Comparison of ENCODE assay signal across 9 mouse cellular contexts in genomic region chr1:189495386-189496150, GRCm38 (mm10).
DNase-seq lines count a peak whose midpoint lies in the region; ATAC-seq and TF ChIP-seq lines count a peak whose summit lies in the region.
"Had no signal": no experiment of that assay in that cellular context is flagged by ENCODE, and none has a peak within 500 bp of the region (broad histone marks: within the 10 kb centered on the region; RNA-seq: fewer than 3 reads in every experiment).

No protein-coding gene starts in this region.

- H3K27me3 ChIP-seq in intestine, embryonic 14.5 days (replicated peaks; ENCODE audit: control insufficient read depth, insufficient read depth, low read length), result no peaks in the 10 kb centered on the region
- no peaks in the 10 kb centered on the region for H3K27me3 ChIP-seq in intestine, postnatal 0 days (replicated peaks; ENCODE audit: control insufficient read depth, insufficient read depth, low read length)
- no peaks in the 10 kb centered on the region for H3K27me3 ChIP-seq in neural tube, embryonic 13.5 days
- H3K27me3 ChIP-seq: embryonic facial prominence, embryonic 13.5 days had no signal

- H3K27ac ChIP-seq in intestine, embryonic 14.5 days (ENCODE audit: low read depth), result peak overlapping the region; percentile 78
- H3K27ac ChIP-seq in intestine, postnatal 0 days (ENCODE audit: low read depth, low read length), result no peak overlapping the region
- 0 out of 2 replicates have a peak overlapping the region, but pooled peaks have one; percentile 59 for H3K27ac ChIP-seq in neural tube, embryonic 13.5 days (replicated peaks)
- H3K27ac ChIP-seq: embryonic facial prominence, embryonic 13.5 days had no signal

- H3K4me3 ChIP-seq in intestine, embryonic 14.5 days (ENCODE audit: low read depth, low read length), result no peak overlapping the region
- no peak overlapping the region for H3K4me3 ChIP-seq in intestine, postnatal 0 days (ENCODE audit: low read depth, low read length)
- no peak overlapping the region for H3K4me3 ChIP-seq in neural tube, embryonic 13.5 days
- H3K4me3 ChIP-seq: embryonic facial prominence, embryonic 13.5 days had no signal

- no peak for TF ChIP-seq CTCF in intestine, postnatal 0 days (IDR thresholded peaks at IDR 0.05; ENCODE audit: low read depth)

- no peak for ATAC-seq in intestine, embryonic 14.5 days (replicated peaks; ENCODE audit: low FRiP score, low TSS enrichment, low read depth)
- ATAC-seq in intestine, postnatal 0 days, result no peak
- no peak for ATAC-seq in neural tube, embryonic 13.5 days (ENCODE audit: low read depth)
- no peak for ATAC-seq in erythroblast, adult 5-6 weeks (replicated peaks; ENCODE audit: low FRiP score, poor library complexity, severe bottlenecking)

- H3K36me3 ChIP-seq in intestine, embryonic 14.5 days (ENCODE audit: control insufficient read depth, insufficient read depth, low read length), result no peaks in the 10 kb centered on the region
- no peaks in the 10 kb centered on the region for H3K36me3 ChIP-seq in intestine, postnatal 0 days (ENCODE audit: control insufficient read depth, insufficient read depth)
- no peaks in the 10 kb centered on the region for H3K36me3 ChIP-seq in neural tube, embryonic 13.5 days
- H3K36me3 ChIP-seq: embryonic facial prominence, embryonic 13.5 days had no signal

- peaks cover 15% of the 10 kb centered on the region for H3K4me1 ChIP-seq in intestine, embryonic 14.5 days (replicated peaks; ENCODE audit: control insufficient read depth, insufficient read depth, low read length)
- no peaks in the 10 kb centered on the region for H3K4me1 ChIP-seq in intestine, postnatal 0 days (replicated peaks; ENCODE audit: control insufficient read depth, insufficient read depth, low read length)
- H3K4me1 ChIP-seq in neural tube, embryonic 13.5 days (replicated peaks), result peaks cover 27% of the 10 kb centered on the region
- H3K4me1 ChIP-seq: embryonic facial prominence, embryonic 13.5 days had no signal

- intact Hi-C loops in heart, postnatal 14 days (cut with DNase I), result no loop called here

- DNase-seq in intestine, embryonic 14.5 days (ENCODE audit: low spot score), result peak; percentile 59
- DNase-seq in heart, postnatal 14 days, result peak; percentile 42 to 60
- DNase-seq in layer of hippocampus, adult 8-10 months (ENCODE audit: low spot score in 2 of 2), result peak; percentile 48 to 70
- DNase-seq in B cell, adult 2 months, result no peak
- DNase-seq in thymus, adult 18-20 months, result no peak

- H3K9me3 ChIP-seq in intestine, embryonic 14.5 days (ENCODE audit: control insufficient read depth, low read length), result no peaks in the 10 kb centered on the region
- no peaks in the 10 kb centered on the region for H3K9me3 ChIP-seq in intestine, postnatal 0 days (ENCODE audit: control insufficient read depth)
- H3K9me3 ChIP-seq in neural tube, embryonic 13.5 days, result no peaks in the 10 kb centered on the region
- H3K9me3 ChIP-seq: embryonic facial prominence, embryonic 13.5 days had no signal

- 44% methylated on average over 11 of the region's 11 CpGs for WGBS in intestine, embryonic 14.5 days
- WGBS in intestine, postnatal 0 days, result 57% methylated on average over 11 of the region's 11 CpGs
- WGBS in neural tube, embryonic 13.5 days, result 78% methylated on average over 11 of the region's 11 CpGs

- no peak overlapping the region for H3K9ac ChIP-seq in intestine, embryonic 14.5 days (ENCODE audit: low read length)
- no peak overlapping the region for H3K9ac ChIP-seq in intestine, postnatal 0 days (ENCODE audit: low read depth, low read length)
- no peak overlapping the region for H3K9ac ChIP-seq in neural tube, embryonic 13.5 days
- H3K9ac ChIP-seq: embryonic facial prominence, embryonic 13.5 days had no signal

- no peak overlapping the region for H3K4me2 ChIP-seq in intestine, embryonic 14.5 days (ENCODE audit: low read length)
- no peak overlapping the region for H3K4me2 ChIP-seq in intestine, postnatal 0 days (replicated peaks; ENCODE audit: low read depth)
- H3K4me2 ChIP-seq in neural tube, embryonic 13.5 days, result no peak overlapping the region
- H3K4me2 ChIP-seq: embryonic facial prominence, embryonic 13.5 days had no signal

Comparison
In these comparisons a context has a peak if more than half of its experiments do, and no peak if none do; other contexts are left out.
1. DNase-seq: peak in intestine, embryonic 14.5 days (single experiment), heart, postnatal 14 days (2 of 2) and layer of hippocampus, adult 8-10 months (2 of 2); none in B cell, adult 2 months (0 of 2) and thymus, adult 18-20 months (0 of 2).